Mouse (Mus musculus) testis, adult 2 months (tissue): Measurements from ENCODE around the gene Vmn2r47. TPM values are rescaled to one million over a fixed set of nuclear protein-coding genes. Genes with fewer than 3 reads are reported as not detected.
"Not testable (repeated sequence)": the region's sequence is repeated elsewhere in the genome, so short reads cannot be mapped to it uniquely, and the experiment has no call there.

Experiments used
- H3K27ac ChIP-seq: fragments of 200-500 bp; 2 replicates; pipeline ENCODE4 v1.5.1; 2012; ENCODE audit warnings: low read depth, low read length; ENCODE audit not compliant: control insufficient read depth, insufficient read depth
- H3K27me3 ChIP-seq: fragments of 200-500 bp; 2 replicates; pipeline ENCODE4 v1.6.1; 2012; ENCODE audit warnings: mild to moderate bottlenecking, low read length, moderate library complexity; ENCODE audit not compliant: control insufficient read depth, insufficient read depth
- H3K36me3 ChIP-seq: fragments of 200-500 bp; 2 replicates; pipeline ENCODE4 v1.6.1; 2012; ENCODE audit warnings: mild to moderate bottlenecking, low read length; ENCODE audit not compliant: control insufficient read depth, insufficient read depth
- H3K4me1 ChIP-seq: fragments of 200-500 bp; 2 replicates; pipeline ENCODE4 v1.6.1; 2012; ENCODE audit warnings: low read length; ENCODE audit not compliant: control insufficient read depth, insufficient read depth
- H3K4me3 ChIP-seq: fragments of 200-500 bp; 2 replicates; pipeline ENCODE4 v1.5.1; 2012; ENCODE audit warnings: low read depth, mild to moderate bottlenecking, low read length, moderate library complexity, mixed read lengths; ENCODE audit not compliant: control insufficient read depth
- polyA plus RNA-seq: library from polyadenylated mRNA; depleted of rRNA; stranded (reverse); fragments of >200 nt; gene quantifications from 2 replicates; pipeline ENCODE4 v1.2.3, GENCODE M21; 2012; rRNA removed

Gene Vmn2r47
- polyA plus RNA-seq = not detected in 2 replicates

DNA sequence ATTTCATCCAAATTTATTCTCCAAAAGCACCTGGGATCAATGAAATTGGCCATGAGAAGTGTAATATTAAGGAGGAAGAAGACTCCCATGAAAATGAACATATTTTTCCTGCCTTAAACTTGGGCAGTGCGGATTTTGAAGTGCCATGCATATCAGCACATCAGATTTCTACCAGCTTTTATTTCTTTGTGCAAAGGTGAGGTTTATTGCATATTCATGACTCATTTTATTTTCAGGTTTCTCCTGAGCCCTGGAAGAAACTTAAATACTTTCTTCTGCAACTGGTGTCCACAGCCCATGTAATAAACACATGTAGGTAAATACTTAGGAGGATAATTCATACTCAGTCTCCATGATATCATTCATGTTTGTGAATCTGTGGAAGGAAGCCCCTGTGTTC lies at the start of gene Vmn2r47:
Gene Vmn2r47, minus strand, starts transcription at position 101 of the 400 bp plus-strand sequence.
- H3K27me3 ChIP-seq, H3K27ac ChIP-seq, H3K36me3 ChIP-seq, H3K4me1 ChIP-seq, H3K4me3 ChIP-seq: not testable (repeated sequence)

DNA sequence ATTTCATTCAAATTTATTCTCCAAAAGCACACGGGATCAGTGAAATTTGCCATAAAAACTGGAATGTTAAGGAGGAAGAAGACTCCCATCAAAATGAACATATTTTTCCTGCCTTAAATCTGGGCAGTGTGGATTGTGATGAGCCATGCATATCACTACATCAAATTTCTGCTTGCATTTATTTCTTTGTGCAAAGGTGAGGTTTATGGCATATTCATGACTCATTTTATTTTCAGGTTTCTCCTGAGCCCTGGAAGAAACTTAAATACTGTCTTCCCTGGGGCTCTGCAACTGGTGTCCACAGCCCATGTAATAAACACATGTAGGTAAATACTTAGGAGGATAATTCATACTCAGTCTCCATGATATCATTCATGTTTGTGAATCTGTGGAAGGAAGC lies 70.7 kb downstream of the Vmn2r47 start, which contains the start of gene Vmn2r46:
Gene Vmn2r46, minus strand, starts transcription at position 101 of the 400 bp plus-strand sequence.
- not testable (repeated sequence) for H3K27ac ChIP-seq, H3K36me3 ChIP-seq, H3K4me1 ChIP-seq, H3K4me3 ChIP-seq, H3K27me3 ChIP-seq

Other genes with a start within 250 kb of the Vmn2r47 start
- not detected in 2 replicates for gene Vmn2r46, start 70.8 kb downstream of the Vmn2r47 start, polyA plus RNA-seq
- not detected in 2 replicates for gene Vmn2r48, start 112.3 kb upstream of the Vmn2r47 start, polyA plus RNA-seq
- gene Vmn2r49, start 150.9 kb upstream of the Vmn2r47 start, polyA plus RNA-seq = not detected in 2 replicates
- gene Vmn2r50, start 212.0 kb upstream of the Vmn2r47 start, polyA plus RNA-seq = not detected in 2 replicates